Mouse (Mus musculus) erythroblast, embryonic 14.5 days (primary cell): ENCODE measurements around the gene Epha6. TPM values are rescaled to one million over a fixed set of nuclear protein-coding genes. Genes with fewer than 3 reads are reported as not detected.

Experiments
- H3K27me3 ChIP-seq: 2 replicates; pipeline ENCODE4 v1.6.1; 2012; ENCODE audit warnings: inconsistent platforms; ENCODE audit not compliant: control insufficient read depth
- H3K36me3 ChIP-seq: 2 replicates; pipeline ENCODE4 v1.6.1; 2012; ENCODE audit warnings: mild to moderate bottlenecking, inconsistent platforms; ENCODE audit not compliant: control insufficient read depth
- H3K4me1 ChIP-seq: 2 replicates; pipeline ENCODE4 v1.6.1; 2012; ENCODE audit warnings: inconsistent platforms; ENCODE audit not compliant: control insufficient read depth
- H3K4me3 ChIP-seq: replicated peaks from 2 replicates; pipeline ENCODE3; 2012; ENCODE audit warnings: moderate library complexity, mild to moderate bottlenecking, inconsistent platforms
- H3K9me3 ChIP-seq: 2 replicates; pipeline ENCODE4 v1.6.1; 2012; ENCODE audit warnings: low read length, inconsistent platforms, mixed read lengths; ENCODE audit not compliant: control insufficient read depth
- GATA1 ChIP-seq: IDR thresholded peaks from 2 replicates; pipeline ENCODE4 v1.6.1; 2012; ENCODE audit warnings: low read length, inconsistent platforms, mixed read lengths
- TAL1 ChIP-seq: IDR thresholded peaks from 3 replicates; pipeline ENCODE4 v1.6.1; 2012; ENCODE audit warnings: low read length, inconsistent platforms, mixed read lengths
- polyA plus RNA-seq: library from polyadenylated mRNA; stranded (reverse); fragments of >175 nt; gene quantifications from 2 replicates; pipeline ENCODE4 v1.2.3, GENCODE M21; 2012

Epha6 gene
- polyA plus RNA-seq, 1 experiment: not detected

DNA sequence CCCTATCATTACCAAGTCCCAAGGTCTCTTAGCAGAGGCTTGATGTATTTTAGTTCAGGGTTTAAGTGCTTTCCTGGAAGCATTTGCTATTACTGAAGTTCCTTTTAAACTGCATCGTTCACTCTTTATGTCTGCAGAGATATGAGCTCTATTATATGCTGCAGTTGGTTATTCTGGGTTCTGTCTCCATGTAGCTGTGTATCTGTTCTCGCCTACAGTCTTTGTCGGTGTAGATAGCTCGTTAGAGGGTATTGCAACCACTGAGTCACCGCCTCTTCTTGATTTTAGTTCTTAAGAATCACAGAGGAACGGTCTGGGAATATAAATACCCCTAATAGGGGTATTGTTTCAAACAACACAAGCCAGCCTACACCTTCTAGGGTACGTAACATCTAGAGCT lies 835.4 kb downstream of the Epha6 start:
- H3K4me3 ChIP-seq: no peak overlapping the region
- H3K27me3 ChIP-seq: no peaks in the 10 kb centered on the region
- TF ChIP-seq TAL1: no peak
- no peak for TF ChIP-seq GATA1
- H3K9me3 ChIP-seq: no peaks in the 10 kb centered on the region
- no peaks in the 10 kb centered on the region for H3K4me1 ChIP-seq
- H3K36me3 ChIP-seq: no peaks in the 10 kb centered on the region

DNA sequence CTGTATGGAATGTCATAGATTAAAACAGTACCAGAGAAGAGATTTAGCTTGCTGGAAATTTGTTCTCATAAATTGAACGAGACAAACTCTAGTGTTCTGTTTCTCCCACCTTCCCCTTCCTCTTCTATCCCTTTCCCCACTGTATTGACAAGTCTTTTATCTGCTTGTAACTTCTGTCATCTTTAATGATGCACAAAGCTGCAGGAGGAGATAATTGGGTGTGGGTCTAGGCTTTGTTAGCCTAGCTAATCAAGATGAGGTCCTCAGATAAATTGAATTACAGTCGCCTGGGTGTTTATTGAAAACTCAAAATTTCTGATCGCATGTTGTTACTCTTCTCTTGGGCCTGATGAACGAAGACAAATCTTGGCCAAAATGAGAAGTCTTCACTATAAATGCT lies 844.5 kb downstream of the Epha6 start:
- H3K4me1 ChIP-seq: no peaks in the 10 kb centered on the region
- no peak overlapping the region for H3K4me3 ChIP-seq
- TF ChIP-seq GATA1: no peak
- no peak for TF ChIP-seq TAL1

DNA sequence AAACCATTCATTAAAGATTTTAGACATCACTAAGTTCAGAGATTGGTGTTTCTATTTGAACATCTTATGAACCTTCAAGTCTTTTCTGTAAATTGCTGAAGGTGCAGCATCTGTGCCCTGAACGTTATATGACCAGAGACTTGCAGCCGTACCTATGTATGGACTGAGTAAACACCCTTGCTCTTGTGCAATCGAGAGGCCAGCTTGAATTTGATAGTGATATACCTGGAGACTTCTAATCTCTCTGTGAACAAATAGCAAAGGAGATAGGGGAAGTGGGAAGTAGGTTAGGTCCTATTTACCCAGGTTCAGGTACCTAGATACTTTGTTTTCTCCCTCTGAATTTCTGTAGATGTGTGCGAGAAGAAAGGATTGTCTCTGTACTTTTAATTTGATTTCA lies 854.4 kb downstream of the Epha6 start:
- no peaks in the 10 kb centered on the region for H3K36me3 ChIP-seq
- no peak overlapping the region for H3K4me3 ChIP-seq
- no peaks in the 10 kb centered on the region for H3K27me3 ChIP-seq
- TF ChIP-seq TAL1 (no peak), GATA1 (no peak)
- H3K9me3 ChIP-seq: no peaks in the 10 kb centered on the region
- no peaks in the 10 kb centered on the region for H3K4me1 ChIP-seq

More for the DNA sequence above, 844.5 kb downstream of the Epha6 start:
- H3K9me3 ChIP-seq: no peaks in the 10 kb centered on the region
- no peaks in the 10 kb centered on the region for H3K36me3 ChIP-seq
- H3K27me3 ChIP-seq: no peaks in the 10 kb centered on the region

DNA sequence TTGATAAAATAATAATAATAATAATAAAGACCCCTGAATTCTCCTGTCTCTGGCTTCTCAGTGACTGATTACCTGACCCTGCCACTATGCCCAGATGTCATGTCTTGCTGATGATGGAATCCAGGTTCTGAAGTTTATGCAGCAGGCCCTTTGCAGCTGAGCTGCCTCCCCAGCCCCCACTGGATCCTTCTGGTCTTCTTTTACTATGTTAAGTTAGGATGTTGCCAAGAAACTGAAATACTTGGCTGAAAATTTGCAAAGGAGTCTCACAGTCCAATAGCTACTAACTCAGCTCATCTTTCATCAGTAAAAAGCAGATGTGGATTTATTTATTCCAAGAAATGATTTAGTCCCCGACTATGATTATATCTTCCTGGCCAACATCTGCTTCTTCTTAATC lies 861.7 kb downstream of the Epha6 start:
- H3K4me1 ChIP-seq: no peaks in the 10 kb centered on the region
- H3K9me3 ChIP-seq: peaks cover 3% of the 10 kb centered on the region; the same call in 1 of the 2 replicates
- no peaks in the 10 kb centered on the region for H3K36me3 ChIP-seq
- H3K4me3 ChIP-seq: no peak overlapping the region
- no peaks in the 10 kb centered on the region for H3K27me3 ChIP-seq
- TF ChIP-seq TAL1 (no peak), GATA1 (no peak)

DNA sequence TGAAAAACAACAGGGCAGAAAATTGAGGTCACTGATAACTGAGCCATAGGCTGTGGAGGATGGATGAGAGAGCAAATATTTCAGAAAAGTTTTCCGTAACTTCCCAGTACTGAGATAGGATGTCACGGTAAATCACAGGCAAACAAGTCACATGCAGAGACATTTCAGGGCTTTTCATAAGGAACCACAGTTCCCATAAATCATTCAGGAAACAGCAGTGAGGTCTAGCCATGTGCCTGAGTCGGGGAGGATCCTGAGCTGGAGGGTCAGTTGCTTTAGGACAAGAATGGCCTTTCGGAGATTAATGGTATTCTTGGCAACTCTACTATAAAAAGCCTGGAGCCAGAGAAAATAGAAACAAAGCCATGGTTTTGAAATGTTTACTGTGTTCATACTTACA lies 889.8 kb downstream of the Epha6 start:
- H3K36me3 ChIP-seq: no peaks in the 10 kb centered on the region
- no peak for TF ChIP-seq GATA1
- TF ChIP-seq TAL1: no peak
- H3K27me3 ChIP-seq: no peaks in the 10 kb centered on the region
- peaks cover 9% of the 10 kb centered on the region for H3K9me3 ChIP-seq
- H3K4me1 ChIP-seq: no peaks in the 10 kb centered on the region
- no peak overlapping the region for H3K4me3 ChIP-seq

DNA sequence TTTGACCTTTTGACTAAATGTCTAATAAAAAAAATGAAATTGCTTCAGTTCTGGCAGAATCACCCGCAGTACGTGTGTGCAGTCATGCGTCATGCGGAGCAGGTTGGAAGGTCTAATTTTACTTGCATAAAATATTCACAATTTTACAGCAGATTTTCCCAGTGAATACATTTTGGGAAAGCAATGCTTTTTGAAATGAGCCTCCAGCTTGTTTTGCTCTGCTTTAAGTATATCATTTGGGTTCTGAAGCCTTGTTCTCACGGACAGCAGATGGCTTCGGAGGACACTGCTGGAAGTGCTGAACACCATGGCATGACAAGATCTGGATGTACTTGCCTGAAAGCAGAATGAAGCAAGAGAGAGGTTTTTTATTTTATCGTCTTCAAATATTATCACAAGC lies 912.1 kb downstream of the Epha6 start:
- H3K4me3 ChIP-seq: no peak overlapping the region
- TF ChIP-seq GATA1 (no peak), TAL1 (no peak)
- no peaks in the 10 kb centered on the region for H3K36me3 ChIP-seq
- no peaks in the 10 kb centered on the region for H3K27me3 ChIP-seq
- H3K9me3 ChIP-seq: peaks cover 7% of the 10 kb centered on the region; the same call in 1 of the 2 replicates
- no peaks in the 10 kb centered on the region for H3K4me1 ChIP-seq

DNA sequence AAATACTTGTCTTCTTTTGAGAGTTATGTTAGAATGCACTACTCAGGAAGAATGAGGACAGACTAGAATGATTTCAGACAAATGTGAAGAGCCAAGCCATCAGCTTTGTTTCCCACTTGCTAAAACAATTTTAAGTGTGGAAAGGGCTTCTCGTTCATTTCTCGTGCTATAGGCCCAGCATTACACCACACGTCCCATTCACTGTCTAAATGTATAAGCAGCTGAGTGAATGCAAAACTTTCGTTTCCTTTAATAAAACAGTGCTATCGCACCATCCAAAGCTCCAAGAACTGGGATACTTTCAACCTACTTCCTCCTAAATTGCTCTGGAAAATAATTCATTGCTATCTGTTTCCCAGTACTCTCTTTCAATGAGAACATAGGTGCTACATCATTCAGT lies 916.2 kb downstream of the Epha6 start:
- Histone ChIP-seq H3K4me1 (no peaks in the 10 kb centered on the region), H3K4me3 (no peak overlapping the region), H3K27me3 (no peaks in the 10 kb centered on the region), H3K36me3 (no peaks in the 10 kb centered on the region), H3K9me3 (peaks cover 7% of the 10 kb centered on the region; the same call in 1 of the 2 replicates)
- TF ChIP-seq TAL1: no peak
- TF ChIP-seq GATA1: no peak

DNA sequence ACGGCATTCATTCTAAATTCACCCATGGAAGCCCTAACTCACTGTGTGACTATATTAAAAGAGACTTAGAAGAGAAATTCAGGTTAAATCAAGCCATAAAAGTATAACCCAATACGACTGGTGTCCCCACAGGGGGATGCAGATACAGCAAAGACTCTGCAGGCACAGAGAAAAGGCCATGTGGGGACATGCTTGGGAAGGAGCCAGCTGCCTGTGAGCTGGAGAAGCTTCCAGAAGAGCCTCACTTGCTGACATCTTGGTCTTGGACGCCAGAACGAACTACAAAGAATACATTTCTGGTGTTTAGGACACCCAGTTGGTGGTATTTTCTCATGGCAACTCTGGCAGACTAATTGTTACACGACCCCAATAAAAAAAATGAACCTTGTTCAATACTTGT lies 920.2 kb downstream of the Epha6 start:
- Histone ChIP-seq H3K9me3 (0 out of 2 replicates have a peak, but pooled peaks cover 2% of the 10 kb centered on the region), H3K4me3 (no peak overlapping the region), H3K4me1 (no peaks in the 10 kb centered on the region), H3K27me3 (no peaks in the 10 kb centered on the region), H3K36me3 (no peaks in the 10 kb centered on the region)
- TF ChIP-seq TAL1 (no peak), GATA1 (no peak)

DNA sequence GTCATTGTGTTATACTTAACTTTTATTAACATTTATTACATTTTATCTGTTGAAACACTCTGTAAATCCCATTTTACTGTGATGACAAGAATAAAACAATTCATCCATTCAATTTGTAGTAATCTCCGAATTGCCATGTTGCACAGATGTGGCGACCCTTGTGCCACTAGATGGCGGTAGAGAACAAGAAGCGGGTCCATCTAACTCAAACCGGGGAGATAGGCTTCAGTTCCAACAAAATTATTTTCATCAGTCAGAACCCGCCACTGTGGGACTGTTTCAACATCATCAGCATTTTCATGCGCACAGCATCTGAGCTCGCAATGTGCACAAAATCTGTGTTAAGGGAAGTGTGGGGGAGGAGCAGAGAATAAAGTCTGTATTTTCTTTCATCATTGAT lies 921.9 kb downstream of the Epha6 start:
- no peaks in the 10 kb centered on the region for H3K36me3 ChIP-seq
- TF ChIP-seq TAL1 (no peak), GATA1 (no peak)
- H3K27me3 ChIP-seq: no peaks in the 10 kb centered on the region
- no peak overlapping the region for H3K4me3 ChIP-seq
- peaks cover 2% of the 10 kb centered on the region; the same call in 1 of the 2 replicates for H3K9me3 ChIP-seq
- no peaks in the 10 kb centered on the region for H3K4me1 ChIP-seq

DNA sequence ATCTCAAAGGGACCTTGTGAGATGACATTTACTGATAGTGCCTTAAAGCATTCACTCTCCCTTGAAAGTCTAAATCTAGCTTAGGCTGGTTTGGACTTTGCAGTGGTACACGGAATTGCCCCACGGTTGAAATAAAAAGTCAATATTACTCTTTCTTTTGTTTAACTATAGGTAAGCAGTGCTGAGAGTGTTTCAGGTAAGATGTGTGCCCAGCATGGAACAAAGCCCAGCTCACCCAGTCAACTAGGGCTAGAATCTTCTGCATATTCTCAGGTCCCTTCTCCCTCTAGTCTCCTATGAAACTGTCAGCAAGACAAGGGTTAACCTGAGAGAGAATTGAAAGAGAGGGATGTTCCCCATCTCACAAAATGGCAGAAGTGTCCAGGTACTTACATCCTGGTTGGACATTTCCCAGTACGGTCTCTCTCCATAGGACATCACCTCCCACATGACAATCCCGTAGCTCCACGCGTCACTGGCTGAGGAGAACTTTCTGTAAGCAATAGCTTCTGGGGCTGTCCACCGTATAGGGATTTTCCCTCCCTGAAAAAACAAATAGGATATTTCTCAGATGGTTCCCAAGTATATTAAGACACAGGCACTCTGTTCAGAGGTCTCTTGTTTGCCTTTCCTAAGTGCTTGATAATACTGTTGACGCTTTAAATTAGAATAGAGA lies 923.0 kb downstream of the Epha6 start:
- H3K4me3 ChIP-seq: no peak overlapping the region
- H3K36me3 ChIP-seq: no peaks in the 10 kb centered on the region
- no peaks in the 10 kb centered on the region for H3K4me1 ChIP-seq
- H3K27me3 ChIP-seq: no peaks in the 10 kb centered on the region
- peaks cover 3% of the 10 kb centered on the region; the same call in 1 of the 2 replicates for H3K9me3 ChIP-seq
- no peak for TF ChIP-seq GATA1
